Mouse (Mus musculus): ENCODE data around the gene Noct. TPM values are rescaled to one million over a fixed set of nuclear protein-coding genes. Genes with fewer than 3 reads are reported as not detected.

Gene Noct
- polyA plus RNA-seq, 1 experiment from 2014 or later = 15.1 TPM

GRCm38 (mm10) chr3:51278433-51278832, 54.2 kb downstream of the Noct start:
- ATAC-seq (ENCODE audit: insufficient read depth, low FRiP score, low TSS enrichment) = no peak
- DNase-seq (ENCODE audit: low spot score) = no peak
- Histone ChIP-seq H3K9me3 (ENCODE audit: control insufficient read depth, low read length) (no peaks in the 10 kb centered on the region), H3K36me3 (ENCODE audit: control insufficient read depth, insufficient read depth, low read length) (no peaks in the 10 kb centered on the region), H3K27me3 (ENCODE audit: control insufficient read depth, insufficient read depth, low read length) (no peaks in the 10 kb centered on the region), H3K27ac (ENCODE audit: low read depth, low read length) (no peak overlapping the region), H3K4me2 (ENCODE audit: low read depth) (no peak overlapping the region), H3K4me1 (ENCODE audit: control insufficient read depth, insufficient read depth, low read length) (peaks cover 3% of the 10 kb centered on the region; the same call in 1 of the 2 replicates), H3K9ac (ENCODE audit: low read length) (no peak overlapping the region), H3K4me3 (ENCODE audit: low read depth, low read length) (no peak overlapping the region)
- WGBS = 76% methylated on average over 4 of the region's 4 CpGs

- Histone ChIP-seq H3K4me3 (ENCODE audit: low read depth, low read length) (no peak overlapping the region), H3K27me3 (ENCODE audit: control insufficient read depth, insufficient read depth, low read length) (no peaks in the 10 kb centered on the region), H3K27ac (ENCODE audit: low read depth, low read length) (no peak overlapping the region), H3K4me2 (ENCODE audit: low read depth) (no peak overlapping the region), H3K9me3 (ENCODE audit: control insufficient read depth, low read length) (no peaks in the 10 kb centered on the region), H3K4me1 (ENCODE audit: control insufficient read depth, insufficient read depth, low read length) (no peaks in the 10 kb centered on the region), H3K36me3 (ENCODE audit: control insufficient read depth, insufficient read depth, low read length) (no peaks in the 10 kb centered on the region), H3K9ac (ENCODE audit: low read length) (no peak overlapping the region)
- WGBS = 96% methylated on average over 4 of the region's 4 CpGs
- no peak for DNase-seq (ENCODE audit: low spot score)
- ATAC-seq (ENCODE audit: insufficient read depth, low FRiP score, low TSS enrichment) = no peak
Measured at GRCm38 (mm10) chr3:51281727-51282126, 57.5 kb downstream of the Noct start.

- H3K27me3 ChIP-seq (ENCODE audit: control insufficient read depth, insufficient read depth, low read length) = no peaks in the 10 kb centered on the region
- no peak overlapping the region for H3K4me2 ChIP-seq (ENCODE audit: low read depth)
- no peaks in the 10 kb centered on the region for H3K4me1 ChIP-seq (ENCODE audit: control insufficient read depth, insufficient read depth, low read length)
- H3K4me3 ChIP-seq (ENCODE audit: low read depth, low read length) = no peak overlapping the region
- no peak for ATAC-seq (ENCODE audit: insufficient read depth, low FRiP score, low TSS enrichment)
- no peak for DNase-seq (ENCODE audit: low spot score)
- WGBS = 72% methylated on average over 1 of the region's 1 CpGs
- no peak overlapping the region for H3K27ac ChIP-seq (ENCODE audit: low read depth, low read length)
- H3K36me3 ChIP-seq (ENCODE audit: control insufficient read depth, insufficient read depth, low read length) = no peaks in the 10 kb centered on the region
- no peak overlapping the region for H3K9ac ChIP-seq (ENCODE audit: low read length)
- H3K9me3 ChIP-seq (ENCODE audit: control insufficient read depth, low read length) = no peaks in the 10 kb centered on the region
Measured at GRCm38 (mm10) chr3:51284375-51284774, 60.1 kb downstream of the Noct start.

GRCm38 (mm10) chr3:51288880-51289821, 64.9 kb downstream of the Noct start:
- DNase-seq (ENCODE audit: low spot score) (peak; percentile 84), ATAC-seq (ENCODE audit: insufficient read depth, low FRiP score, low TSS enrichment) (peak; percentile 50; the same call in 1 of the 2 replicates)
- Histone ChIP-seq H3K4me2 (ENCODE audit: low read depth) (no peak overlapping the region), H3K27me3 (ENCODE audit: control insufficient read depth, insufficient read depth, low read length) (no peaks in the 10 kb centered on the region), H3K27ac (ENCODE audit: low read depth, low read length) (peak overlapping the region; percentile 27; the same call in 1 of the 2 replicates), H3K36me3 (ENCODE audit: control insufficient read depth, insufficient read depth, low read length) (no peaks in the 10 kb centered on the region; the same call in 1 of the 2 replicates), H3K4me3 (ENCODE audit: low read depth, low read length) (no peak overlapping the region), H3K4me1 (ENCODE audit: control insufficient read depth, insufficient read depth, low read length) (no peaks in the 10 kb centered on the region), H3K9me3 (ENCODE audit: control insufficient read depth, low read length) (no peaks in the 10 kb centered on the region), H3K9ac (ENCODE audit: low read length) (no peak overlapping the region; the same call in 1 of the 2 replicates)
- 55% methylated on average over 11 of the region's 11 CpGs for WGBS

- no peak for ATAC-seq (ENCODE audit: insufficient read depth, low FRiP score, low TSS enrichment)
- 55% methylated on average over 2 of the region's 2 CpGs for WGBS
Measured at GRCm38 (mm10) chr3:51294251-51294650, 70.0 kb downstream of the Noct start.

GRCm38 (mm10) chr3:51295225-51295624, 71.0 kb downstream of the Noct start:
- no peaks in the 10 kb centered on the region for H3K4me1 ChIP-seq (ENCODE audit: control insufficient read depth, insufficient read depth, low read length)
- H3K27me3 ChIP-seq (ENCODE audit: control insufficient read depth, insufficient read depth, low read length) = no peaks in the 10 kb centered on the region
- H3K4me2 ChIP-seq (ENCODE audit: low read depth) = no peak overlapping the region
- H3K9ac ChIP-seq (ENCODE audit: low read length) = no peak overlapping the region
- H3K4me3 ChIP-seq (ENCODE audit: low read depth, low read length) = no peak overlapping the region
- ATAC-seq (ENCODE audit: insufficient read depth, low FRiP score, low TSS enrichment) (no peak), DNase-seq (ENCODE audit: low spot score) (no peak)
- H3K36me3 ChIP-seq (ENCODE audit: control insufficient read depth, insufficient read depth, low read length) = no peaks in the 10 kb centered on the region; the same call in 1 of the 2 replicates
- H3K27ac ChIP-seq (ENCODE audit: low read depth, low read length) = no peak overlapping the region
- no peaks in the 10 kb centered on the region for H3K9me3 ChIP-seq (ENCODE audit: control insufficient read depth, low read length)
- 73% methylated on average over 2 of the region's 2 CpGs for WGBS

More at GRCm38 (mm10) chr3:51294251-51294650, 70.0 kb downstream of the Noct start:
- no peak overlapping the region for H3K27ac ChIP-seq (ENCODE audit: low read depth, low read length)
- no peaks in the 10 kb centered on the region for H3K9me3 ChIP-seq (ENCODE audit: control insufficient read depth, low read length)
- no peaks in the 10 kb centered on the region; the same call in 1 of the 2 replicates for H3K36me3 ChIP-seq (ENCODE audit: control insufficient read depth, insufficient read depth, low read length)
- no peak for DNase-seq (ENCODE audit: low spot score)
- no peaks in the 10 kb centered on the region for H3K4me1 ChIP-seq (ENCODE audit: control insufficient read depth, insufficient read depth, low read length)
- H3K27me3 ChIP-seq (ENCODE audit: control insufficient read depth, insufficient read depth, low read length) = no peaks in the 10 kb centered on the region
- H3K9ac ChIP-seq (ENCODE audit: low read length) = no peak overlapping the region
- no peak overlapping the region for H3K4me2 ChIP-seq (ENCODE audit: low read depth)
- H3K4me3 ChIP-seq (ENCODE audit: low read depth, low read length) = no peak overlapping the region

GRCm38 (mm10) chr3:51296790-51297189, 72.5 kb downstream of the Noct start:
- Histone ChIP-seq H3K9ac (ENCODE audit: low read length) (no peak overlapping the region), H3K4me2 (ENCODE audit: low read depth) (no peak overlapping the region), H3K36me3 (ENCODE audit: control insufficient read depth, insufficient read depth, low read length) (no peaks in the 10 kb centered on the region; the same call in 1 of the 2 replicates), H3K27ac (ENCODE audit: low read depth, low read length) (no peak overlapping the region), H3K27me3 (ENCODE audit: control insufficient read depth, insufficient read depth, low read length) (no peaks in the 10 kb centered on the region), H3K4me1 (ENCODE audit: control insufficient read depth, insufficient read depth, low read length) (no peaks in the 10 kb centered on the region), H3K4me3 (ENCODE audit: low read depth, low read length) (no peak overlapping the region), H3K9me3 (ENCODE audit: control insufficient read depth, low read length) (no peaks in the 10 kb centered on the region)
- WGBS = 65% methylated on average over 1 of the region's 1 CpGs
- ATAC-seq (ENCODE audit: insufficient read depth, low FRiP score, low TSS enrichment) (no peak), DNase-seq (ENCODE audit: low spot score) (no peak)
